Mouse (Mus musculus) embryonic facial prominence, embryonic 14.5 days (tissue): Measurements from ENCODE around the gene Cnr1. TPM values are rescaled to one million over a fixed set of nuclear protein-coding genes. Genes with fewer than 3 reads are reported as not detected.

Source experiments
- ATAC-seq: fragments of 200-750 bp; cut with Nextera tagmentation; 2 replicates; pipeline ENCODE4 v1.8.0; 2017; ENCODE audit warnings: low read depth, moderate number of reproducible peaks, moderate TSS enrichment
- DNase-seq: peaks from one replicate; pipeline ENCODE4 v3.0.0-alpha.2; 2015; ENCODE audit warnings: low spot score
- H3K27ac ChIP-seq: fragments of 300-500 bp; sonication (generic); replicated peaks from 2 replicates; pipeline ENCODE4 v1.5.1; 2014; ENCODE audit warnings: low read depth, mild to moderate bottlenecking, low read length, moderate library complexity
- H3K27me3 ChIP-seq: fragments of 300-500 bp; sonication (generic); replicated peaks from 2 replicates; pipeline ENCODE4 v1.6.1; 2014; ENCODE audit warnings: low read length; ENCODE audit not compliant: control insufficient read depth, insufficient read depth
- H3K36me3 ChIP-seq: fragments of 300-500 bp; sonication (generic); 2 replicates; pipeline ENCODE4 v1.6.1; 2014; ENCODE audit warnings: low read length, mixed read lengths; ENCODE audit not compliant: control insufficient read depth, insufficient read depth
- H3K4me1 ChIP-seq: fragments of 300-500 bp; sonication (generic); 2 replicates; pipeline ENCODE4 v1.6.1; 2014; ENCODE audit warnings: antibody characterized with exemption, low read length; ENCODE audit not compliant: control insufficient read depth, insufficient read depth
- H3K4me2 ChIP-seq: fragments of 300-500 bp; sonication (generic); 2 replicates; pipeline ENCODE4 v1.6.1; 2014; ENCODE audit warnings: low read depth, mild to moderate bottlenecking, low read length, moderate library complexity, mixed read lengths
- H3K4me3 ChIP-seq: fragments of 300-500 bp; sonication (generic); 2 replicates; pipeline ENCODE4 v1.5.1; 2014; ENCODE audit warnings: low read depth, mild to moderate bottlenecking, low read length
- H3K9ac ChIP-seq: fragments of 300-500 bp; sonication (generic); 2 replicates; pipeline ENCODE4 v1.6.1; 2014; ENCODE audit warnings: low read depth, mild to moderate bottlenecking, low read length, moderate library complexity, mixed read lengths
- H3K9me3 ChIP-seq: fragments of 300-500 bp; sonication (generic); 2 replicates; pipeline ENCODE4 v1.6.1; 2016; ENCODE audit warnings: low read length; ENCODE audit not compliant: control insufficient read depth
- WGBS: fragments of 180-500 bp; shearing (Covaris S2); extraction: QIAGEN DNeasy Blood & Tissue Kit; methylation state at CpG from one replicate; pipeline ENCODE4 v1.1.7; 2014; 5-methylcytosine and 5-hydroxymethylcytosine counted together
- polyA plus RNA-seq: library from polyadenylated mRNA; unstranded; fragments of >200 nt; fragmentation: Nextera tagmentation; extraction: Ambion mirVana; gene quantifications from 2 replicates; pipeline ENCODE4 v1.2.1, GENCODE M21; 2014

Gene Cnr1
- polyA plus RNA-seq, 1 experiment from 2014 or later: 6.4 TPM

DNA sequence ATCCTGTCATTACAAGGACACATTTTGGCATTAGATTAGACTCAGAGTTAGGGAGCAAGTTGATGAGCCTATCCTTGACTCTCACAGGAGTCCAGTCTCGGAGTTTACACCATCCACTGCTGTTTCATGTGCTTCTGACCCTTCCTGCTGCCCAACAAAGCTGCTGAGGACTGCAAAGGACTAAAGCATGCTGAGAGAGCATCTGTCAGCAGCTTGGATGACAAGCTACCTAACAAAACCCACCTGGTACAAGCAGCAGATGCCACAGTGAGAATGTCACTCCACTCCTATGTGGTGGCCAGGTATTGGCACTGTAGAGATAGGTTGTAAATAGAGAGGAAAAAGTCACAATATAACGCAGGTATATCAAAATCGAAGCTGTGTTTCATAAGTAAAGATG, 22.7 kb upstream of the Cnr1 start:
- no peak for ATAC-seq
- H3K36me3 ChIP-seq: no peaks in the 10 kb centered on the region
- H3K4me1 ChIP-seq: no peaks in the 10 kb centered on the region
- no peak for DNase-seq
- no peak overlapping the region for H3K4me2 ChIP-seq
- H3K9ac ChIP-seq: no peak overlapping the region
- WGBS: 83% methylated on average over 3 of the region's 3 CpGs
- no peak overlapping the region for H3K27ac ChIP-seq
- no peaks in the 10 kb centered on the region for H3K27me3 ChIP-seq
- H3K4me3 ChIP-seq: no peak overlapping the region
- H3K9me3 ChIP-seq: 0 out of 2 replicates have a peak, but pooled peaks cover 3% of the 10 kb centered on the region

DNA sequence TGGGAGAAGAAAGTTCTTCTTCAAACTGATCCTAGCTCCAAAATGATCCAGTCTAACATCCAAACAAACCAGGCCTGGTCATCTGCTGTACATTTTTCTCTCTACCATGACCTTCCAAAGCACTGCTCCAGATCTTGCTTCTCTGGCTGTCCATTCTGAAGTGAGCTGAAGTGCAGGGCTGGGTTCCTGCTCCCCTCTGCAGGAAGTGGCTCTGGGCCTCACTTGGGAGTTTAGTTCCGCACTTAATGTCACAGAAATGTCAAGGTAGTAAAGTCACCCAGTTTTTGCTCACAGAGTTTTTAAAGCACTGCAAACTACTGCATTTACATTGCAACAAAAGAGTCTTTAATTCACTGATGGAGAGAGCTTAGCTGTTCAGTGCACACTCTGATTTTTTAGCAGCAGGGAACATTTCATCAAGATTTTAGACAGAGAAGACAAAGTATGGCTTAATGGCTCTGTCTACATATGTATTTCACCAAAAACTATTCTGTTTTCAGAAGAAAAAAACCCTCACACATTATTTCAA, 20.5 kb upstream of the Cnr1 start:
- no peak for ATAC-seq
- H3K36me3 ChIP-seq: no peaks in the 10 kb centered on the region
- H3K27ac ChIP-seq: no peak overlapping the region
- no peak overlapping the region for H3K9ac ChIP-seq
- H3K27me3 ChIP-seq: no peaks in the 10 kb centered on the region
- H3K4me2 ChIP-seq: no peak overlapping the region
- DNase-seq: no peak
- H3K9me3 ChIP-seq: 0 out of 2 replicates have a peak, but pooled peaks cover 3% of the 10 kb centered on the region
- H3K4me3 ChIP-seq: no peak overlapping the region
- WGBS: 58% methylated on average over 1 of the region's 1 CpGs
- H3K4me1 ChIP-seq: no peaks in the 10 kb centered on the region

DNA sequence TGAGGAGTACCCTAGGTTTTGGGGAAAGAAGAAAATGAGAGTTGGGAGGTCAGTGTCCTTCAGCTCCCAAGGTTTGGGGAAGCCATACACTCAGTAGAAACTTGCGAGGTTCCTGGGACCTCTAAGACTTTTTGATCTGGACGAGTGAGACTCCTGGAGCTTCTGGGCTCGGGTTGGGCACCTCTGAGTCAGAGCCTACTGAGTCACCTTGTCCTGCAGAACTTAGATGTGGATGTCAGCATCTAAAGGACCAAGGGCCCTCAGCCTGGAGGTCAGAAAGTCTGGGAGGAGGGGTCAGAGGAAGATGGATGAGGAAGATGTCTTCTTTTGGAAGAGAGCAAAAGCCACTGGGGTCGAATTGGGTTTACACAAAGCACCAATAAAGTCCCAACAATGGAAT, 19.6 kb upstream of the Cnr1 start:
- no peak for ATAC-seq
- no peaks in the 10 kb centered on the region for H3K4me1 ChIP-seq
- 78% methylated on average over 4 of the region's 4 CpGs for WGBS
- H3K9ac ChIP-seq: no peak overlapping the region
- H3K9me3 ChIP-seq: 0 out of 2 replicates have a peak, but pooled peaks cover 3% of the 10 kb centered on the region
- H3K27ac ChIP-seq: no peak overlapping the region
- H3K27me3 ChIP-seq: no peaks in the 10 kb centered on the region
- DNase-seq: no peak
- H3K4me3 ChIP-seq: no peak overlapping the region
- no peaks in the 10 kb centered on the region for H3K36me3 ChIP-seq
- no peak overlapping the region for H3K4me2 ChIP-seq

DNA sequence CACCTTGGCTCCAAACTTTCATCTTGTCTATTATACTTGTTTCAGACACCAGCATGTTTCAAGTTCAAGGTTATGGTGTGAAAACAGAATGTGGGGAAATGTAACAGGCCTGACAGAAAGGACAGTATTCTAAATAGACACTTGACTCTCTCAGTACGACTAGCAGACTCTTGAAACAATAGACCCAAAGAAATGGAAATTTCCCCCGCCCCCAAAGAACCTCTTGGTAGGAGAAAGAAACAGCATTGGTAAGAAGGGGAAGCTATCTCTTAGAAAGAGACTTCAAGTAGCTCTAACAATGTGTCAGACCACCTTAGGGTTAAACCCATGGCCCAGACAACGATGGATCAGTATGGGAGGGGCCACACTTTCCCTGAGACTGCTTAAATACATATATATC, 15.6 kb upstream of the Cnr1 start:
- Histone ChIP-seq H3K4me3 (no peak overlapping the region), H3K4me2 (no peak overlapping the region), H3K9me3 (no peaks in the 10 kb centered on the region), H3K4me1 (no peaks in the 10 kb centered on the region), H3K27me3 (no peaks in the 10 kb centered on the region), H3K36me3 (no peaks in the 10 kb centered on the region), H3K27ac (no peak overlapping the region), H3K9ac (no peak overlapping the region)
- ATAC-seq (no peak), DNase-seq (no peak)
- 41% methylated on average over 3 of the region's 3 CpGs for WGBS

DNA sequence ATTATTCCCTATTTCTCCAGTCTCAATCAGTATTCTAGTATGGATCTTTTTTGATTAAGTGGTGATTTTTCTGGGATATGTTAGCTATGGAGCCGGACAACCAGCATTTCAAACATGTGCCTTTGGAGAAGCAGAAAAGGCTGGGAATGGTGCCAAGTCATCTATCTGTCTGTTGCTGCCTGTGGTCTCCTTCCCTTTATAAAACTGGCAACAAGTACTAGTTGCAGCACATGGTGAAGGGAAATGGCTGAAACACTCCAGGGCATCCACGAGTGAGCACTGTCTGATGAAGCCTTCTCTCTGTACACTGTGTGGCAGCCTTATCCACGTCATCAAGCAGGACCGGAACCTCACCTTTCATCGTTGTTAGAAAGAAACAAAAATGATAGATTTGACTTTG, 8.7 kb upstream of the Cnr1 start:
- 56% methylated on average over 5 of the region's 5 CpGs for WGBS
- H3K4me2 ChIP-seq: no peak overlapping the region
- H3K4me1 ChIP-seq: no peaks in the 10 kb centered on the region
- H3K9ac ChIP-seq: no peak overlapping the region
- no peak overlapping the region for H3K27ac ChIP-seq
- no peaks in the 10 kb centered on the region for H3K9me3 ChIP-seq
- ATAC-seq: no peak
- peak; percentile 65 for DNase-seq
- no peaks in the 10 kb centered on the region for H3K27me3 ChIP-seq
- no peaks in the 10 kb centered on the region for H3K36me3 ChIP-seq
- H3K4me3 ChIP-seq: no peak overlapping the region

DNA sequence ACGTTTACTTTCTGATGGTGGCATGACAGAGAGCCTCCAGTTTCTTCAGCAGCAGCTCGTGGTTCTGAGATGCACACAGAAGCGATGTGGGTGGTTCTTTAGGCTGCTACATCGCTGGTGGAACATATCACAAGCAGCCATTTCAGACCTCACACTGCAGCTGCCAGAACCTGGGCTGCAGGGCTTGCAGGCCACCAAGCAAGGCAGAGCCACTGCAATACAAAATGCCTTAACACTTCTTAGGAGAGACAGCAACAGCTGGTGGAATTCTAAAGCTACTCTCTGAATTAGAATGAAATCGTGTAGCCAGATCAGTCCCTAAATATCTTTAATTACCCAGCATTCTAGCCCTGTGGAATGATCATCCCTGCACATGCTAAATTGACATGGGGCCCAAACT, 3.6 kb upstream of the Cnr1 start:
- WGBS: 39% methylated on average over 5 of the region's 5 CpGs
- DNase-seq: peak; percentile 65

DNA sequence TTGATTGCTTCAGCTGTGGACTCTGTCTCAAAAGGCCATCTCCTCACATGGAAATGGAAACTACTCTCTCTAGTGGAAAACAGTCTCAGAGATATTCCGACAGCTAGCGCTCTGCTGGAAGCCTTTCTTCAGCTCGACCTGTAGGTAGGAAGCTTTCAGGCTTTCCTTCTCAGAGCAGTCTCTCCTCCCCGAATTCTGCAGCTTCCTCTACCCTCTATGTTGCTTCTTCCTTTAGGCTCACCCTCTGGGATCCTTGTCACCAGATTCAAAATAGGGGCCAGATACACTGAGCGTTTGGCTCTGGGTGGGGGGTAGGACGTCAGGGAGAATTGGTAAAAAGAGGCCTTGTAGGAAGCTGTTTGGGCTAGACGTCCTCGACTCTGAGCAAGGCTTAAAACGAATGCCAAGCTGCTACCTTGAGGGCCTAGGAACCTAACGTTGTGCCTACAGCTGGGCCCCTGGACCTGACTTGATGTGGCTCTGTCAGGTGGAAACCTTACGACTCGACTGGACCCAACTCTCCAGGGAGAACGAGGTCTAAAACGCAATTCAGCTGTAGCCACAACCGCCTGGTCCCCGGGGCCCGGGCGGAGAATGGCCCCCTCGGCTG, 1.1 kb upstream of the Cnr1 start:
- DNase-seq (peak; percentile 9), ATAC-seq (no peak)
- Histone ChIP-seq H3K4me3 (peak overlapping the region; percentile 71), H3K9ac (peak overlapping the region; percentile 78), H3K36me3 (no peaks in the 10 kb centered on the region), H3K27me3 (peaks cover 6% of the 10 kb centered on the region), H3K27ac (no peak overlapping the region), H3K9me3 (no peaks in the 10 kb centered on the region), H3K4me1 (peaks cover 7% of the 10 kb centered on the region; the same call in 1 of the 2 replicates), H3K4me2 (peak overlapping the region; percentile 97)
- 3% methylated on average over 18 of the region's 19 CpGs for WGBS

More for the DNA sequence above, 3.6 kb upstream of the Cnr1 start:
- no peaks in the 10 kb centered on the region for H3K9me3 ChIP-seq
- no peak overlapping the region for H3K27ac ChIP-seq
- peaks cover 7% of the 10 kb centered on the region; the same call in 1 of the 2 replicates for H3K4me1 ChIP-seq
- H3K9ac ChIP-seq: no peak overlapping the region
- ATAC-seq: no peak
- H3K4me3 ChIP-seq: no peak overlapping the region
- H3K27me3 ChIP-seq: peaks cover 6% of the 10 kb centered on the region
- H3K36me3 ChIP-seq: no peaks in the 10 kb centered on the region
- no peak overlapping the region for H3K4me2 ChIP-seq

DNA sequence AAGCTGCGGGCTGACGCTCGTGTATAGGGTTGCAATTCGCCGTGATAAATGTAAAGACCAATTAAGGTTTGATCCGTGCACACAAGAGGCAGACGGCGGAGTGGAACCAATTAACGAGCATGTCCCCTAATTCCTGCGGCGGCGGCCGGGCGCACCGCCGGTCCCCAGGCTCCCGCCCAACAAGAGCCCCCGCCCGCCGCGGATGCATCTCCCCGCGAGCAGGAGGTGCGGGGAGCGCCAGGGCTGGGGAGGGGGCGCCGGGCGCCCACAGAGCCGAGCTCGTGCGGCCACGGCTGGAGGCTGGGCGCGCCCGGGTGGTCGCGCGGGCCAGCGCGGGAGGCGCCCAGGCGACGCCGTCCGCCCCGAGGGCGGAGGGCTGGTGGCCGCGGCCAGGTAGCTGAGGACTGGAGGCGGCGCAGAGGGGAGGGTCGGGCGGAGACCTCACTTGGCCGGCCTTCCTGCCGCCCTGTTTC, 596 bp upstream of the Cnr1 start:
- peak overlapping the region; percentile 65 for H3K27ac ChIP-seq

DNA sequence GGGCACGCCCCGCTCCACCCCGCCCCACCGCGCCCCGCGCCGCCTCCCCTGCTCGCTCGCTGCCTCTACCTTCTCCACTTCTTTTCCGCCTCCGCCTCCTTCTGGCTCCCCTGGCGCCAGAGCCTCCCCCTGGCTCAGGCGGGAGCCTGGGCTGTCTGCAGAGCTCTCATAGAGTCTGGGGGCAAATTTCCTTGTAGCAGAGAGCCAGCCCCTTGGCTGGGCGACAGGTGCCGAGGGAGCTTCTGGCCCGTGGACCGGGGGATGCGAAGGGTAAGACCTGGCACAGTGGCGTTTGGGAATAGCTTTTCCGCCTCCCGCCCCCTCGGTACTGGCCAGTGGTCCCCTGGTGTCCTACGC, 474 bp downstream of the Cnr1 start:
- Histone ChIP-seq H3K27me3 (peaks cover 6% of the 10 kb centered on the region), H3K36me3 (no peaks in the 10 kb centered on the region), H3K9ac (peak overlapping the region; percentile 78), H3K9me3 (no peaks in the 10 kb centered on the region), H3K4me3 (peak overlapping the region; percentile 71), H3K4me2 (peak overlapping the region; percentile 97), H3K4me1 (peaks cover 7% of the 10 kb centered on the region; the same call in 1 of the 2 replicates), H3K27ac (peak overlapping the region; percentile 65)
- WGBS: 0% methylated on average over 10 of the region's 24 CpGs
- DNase-seq: peak; percentile 70
- ATAC-seq: peak; percentile 77

More for the DNA sequence above, 596 bp upstream of the Cnr1 start:
- Histone ChIP-seq H3K9ac (peak overlapping the region; percentile 78), H3K4me1 (peaks cover 7% of the 10 kb centered on the region; the same call in 1 of the 2 replicates), H3K27me3 (peaks cover 6% of the 10 kb centered on the region), H3K36me3 (no peaks in the 10 kb centered on the region), H3K4me3 (peak overlapping the region; percentile 71), H3K4me2 (peak overlapping the region; percentile 97), H3K9me3 (no peaks in the 10 kb centered on the region)
- WGBS: 0% methylated on average over 4 of the region's 55 CpGs
- ATAC-seq (peak; percentile 42), DNase-seq (peak; percentile 72)
